Mouse (Mus musculus): Measurements from ENCODE around the gene Pbdc1. TPM values are rescaled to one million over a fixed set of nuclear protein-coding genes. Genes with fewer than 3 reads are reported as not detected.
"Not testable (repeated sequence)": the region's sequence is repeated elsewhere in the genome, so short reads cannot be mapped to it uniquely, and the experiment has no call there.

Pbdc1 gene
- total RNA-seq (2021): 10 to 100 TPM in 1 of 2 experiments, 1 to 10 TPM in 1; 8.4 to 12.3 TPM
- long read RNA-seq, experiment 1, transcript Pbdc1-201 (6 exons, 2,638 nt): major isoform, 14 of 18 reads
- long read RNA-seq, experiment 1, partial matches to known transcripts: 0 of 18 reads
- long read RNA-seq, experiment 1, other reads (novel, unspliced or antisense): 3 of 18 reads
- long read RNA-seq, experiment 2, partial matches to known transcripts: 0 of 6 reads
- long read RNA-seq, experiment 2, other reads (novel, unspliced or antisense): 3 of 6 reads

DNA sequence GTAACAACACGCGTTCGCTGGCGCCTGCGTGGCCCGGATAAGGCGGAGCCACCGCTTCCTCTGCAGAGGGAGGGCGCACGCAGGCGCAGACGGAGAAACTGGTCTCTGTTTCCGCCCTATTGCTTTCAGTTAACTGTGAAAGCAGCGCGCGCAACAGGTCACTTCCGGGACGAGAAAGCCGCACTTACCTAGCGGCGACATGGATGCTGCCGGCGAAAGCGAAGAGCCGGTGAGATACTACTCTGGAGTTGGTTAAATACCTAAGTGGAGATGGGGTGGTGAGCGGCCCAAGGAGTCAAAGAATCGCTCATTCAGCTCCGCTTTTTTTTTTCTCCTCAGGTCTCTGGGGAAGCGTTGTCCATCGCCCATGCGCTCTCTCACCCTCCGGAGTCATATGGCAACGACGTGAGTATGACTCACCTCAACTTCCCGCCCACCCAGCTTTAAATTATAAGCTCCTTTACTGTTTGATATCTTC, at the start of gene Pbdc1:
Gene Pbdc1, plus strand, starts transcription at position 142 of the 478 bp plus-strand sequence.
- peak; percentile 82 for DNase-seq

DNA sequence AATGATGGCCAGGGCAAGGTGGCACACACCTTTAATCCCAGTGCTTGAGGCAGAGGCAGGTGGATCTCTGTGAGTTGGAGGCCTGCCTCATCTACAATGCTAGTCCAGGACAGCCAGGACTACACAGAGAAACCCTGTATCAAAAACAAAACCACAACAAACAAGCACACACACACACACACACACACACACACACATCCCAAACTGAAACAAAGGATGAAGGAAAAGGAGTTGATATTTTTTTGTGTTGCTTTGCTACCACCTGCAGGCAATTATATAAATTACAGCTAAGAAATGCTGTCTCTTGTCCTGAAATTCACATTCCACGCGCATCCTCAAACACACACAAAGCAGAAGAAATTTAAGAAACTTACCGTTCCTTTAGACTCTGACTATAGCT, 41.9 kb upstream of the Pbdc1 start:
- DNase-seq: no peak

DNA sequence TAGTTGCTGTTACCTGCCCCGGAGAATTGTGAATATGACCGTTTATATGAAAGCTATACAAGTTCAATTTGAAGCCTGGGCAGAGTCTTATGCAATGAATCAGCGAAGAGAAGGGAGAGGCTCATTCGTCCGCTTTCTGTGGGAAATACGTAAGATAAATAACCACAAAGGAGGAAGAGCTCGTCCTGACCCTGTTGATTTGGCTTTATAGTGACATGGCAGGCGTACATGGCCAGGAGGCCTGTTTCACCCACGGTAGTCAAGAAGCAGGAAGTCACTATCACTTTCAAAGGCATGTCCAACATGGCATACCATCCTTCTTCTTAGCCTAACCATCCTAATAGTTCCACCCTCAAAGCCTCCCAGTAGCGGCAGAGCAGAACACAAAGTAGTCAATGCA, 15.3 kb upstream of the Pbdc1 start:
- DNase-seq: no peak

DNA sequence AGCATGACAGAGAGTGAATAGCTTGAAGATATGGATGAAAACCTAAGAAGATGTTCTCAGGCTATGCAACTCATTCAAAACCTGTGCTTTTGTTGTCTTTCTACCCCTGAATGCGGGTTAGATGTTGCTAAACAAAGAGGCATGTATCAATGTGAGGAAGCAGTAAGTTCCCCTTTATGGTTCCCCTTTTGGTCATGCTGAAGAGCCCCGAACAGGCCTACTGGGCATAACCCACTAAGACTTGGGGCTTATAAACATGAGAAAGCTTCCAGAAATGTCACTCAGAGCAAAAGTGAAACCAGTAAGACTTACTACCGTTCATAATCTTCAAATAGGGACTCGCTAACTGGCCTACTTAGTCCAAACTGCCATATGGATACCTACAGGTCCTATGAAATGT, 14.8 kb upstream of the Pbdc1 start:
- DNase-seq: no peak

DNA sequence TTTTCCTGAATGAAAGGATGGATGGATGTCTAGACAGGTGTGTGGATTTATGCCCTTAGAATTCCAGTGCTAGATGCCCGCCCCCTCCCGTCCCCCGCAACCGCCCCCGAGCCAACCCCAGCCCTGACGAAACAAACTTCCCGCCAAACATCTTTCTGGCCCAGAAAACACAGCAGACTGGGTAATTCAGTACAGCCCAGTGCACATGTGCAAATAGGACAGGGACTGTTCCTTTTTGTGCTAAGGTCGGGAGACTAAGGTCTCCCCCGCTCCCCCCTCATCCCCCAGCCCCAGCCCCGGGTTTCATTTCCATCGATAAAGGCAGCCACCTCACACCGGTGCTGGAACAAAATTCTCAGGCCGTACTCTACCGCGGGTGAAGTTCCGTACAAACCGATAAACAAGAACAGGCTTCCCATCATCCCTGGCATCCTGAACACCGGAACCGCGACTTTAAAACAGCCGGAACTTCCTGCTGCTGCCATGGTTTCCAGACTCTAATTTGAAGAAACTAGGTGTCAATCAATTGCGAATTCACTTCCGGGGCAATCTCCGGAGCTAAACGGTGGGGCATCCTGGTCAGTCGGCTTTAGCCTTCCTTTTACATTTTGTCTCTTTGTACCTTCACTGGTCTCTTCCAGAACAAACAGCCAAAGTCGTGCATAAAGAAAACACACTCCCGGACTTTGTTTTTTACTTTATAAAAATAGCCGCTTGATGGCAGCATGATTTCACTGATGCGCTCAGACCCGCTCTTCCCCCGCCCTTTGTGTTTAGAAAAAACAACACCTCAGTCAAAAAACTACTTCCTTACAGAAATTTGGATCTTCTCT, 9.7 kb upstream of the Pbdc1 start:
- peak; percentile 44 for DNase-seq

DNA sequence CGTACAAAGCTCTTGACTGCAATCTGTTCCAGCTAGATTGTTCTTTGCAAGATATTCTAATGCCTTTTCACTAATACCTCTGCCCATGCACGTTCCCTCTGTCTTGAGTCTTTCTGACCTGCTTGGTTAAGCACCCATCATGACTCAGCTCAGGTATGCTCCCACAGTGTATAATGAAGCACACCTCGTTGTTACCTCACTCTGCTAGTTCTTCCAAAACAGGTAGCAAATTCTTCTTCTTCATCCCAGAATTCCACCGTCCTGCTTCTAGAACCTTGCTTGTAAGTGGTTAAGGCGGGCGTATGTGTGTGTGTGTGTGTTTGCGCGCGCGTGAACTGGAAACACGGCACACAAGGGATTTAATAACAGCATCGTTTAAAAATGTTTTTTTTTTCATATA, 405 bp upstream of the Pbdc1 start:
- no peak for DNase-seq

DNA sequence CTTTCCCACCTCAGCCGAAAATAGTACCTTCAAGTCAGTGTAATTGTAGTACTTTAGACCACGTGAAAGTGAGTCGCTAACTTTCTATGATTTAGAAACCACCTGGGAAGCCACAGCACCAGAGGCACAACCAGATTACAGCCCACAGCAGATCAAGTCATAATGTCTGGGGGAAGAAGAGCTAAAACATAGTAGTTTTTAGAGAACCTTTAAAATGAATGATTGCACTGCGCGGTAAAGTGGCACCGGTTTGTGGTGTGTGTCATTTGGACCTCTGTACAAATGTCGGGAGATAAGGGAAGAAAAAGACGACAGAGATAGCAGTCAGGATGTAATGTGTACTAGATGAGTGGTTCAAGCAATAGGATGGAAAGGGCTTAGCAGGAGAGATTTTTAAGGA, 540 bp downstream of the Pbdc1 start:
- DNase-seq: no peak

DNA sequence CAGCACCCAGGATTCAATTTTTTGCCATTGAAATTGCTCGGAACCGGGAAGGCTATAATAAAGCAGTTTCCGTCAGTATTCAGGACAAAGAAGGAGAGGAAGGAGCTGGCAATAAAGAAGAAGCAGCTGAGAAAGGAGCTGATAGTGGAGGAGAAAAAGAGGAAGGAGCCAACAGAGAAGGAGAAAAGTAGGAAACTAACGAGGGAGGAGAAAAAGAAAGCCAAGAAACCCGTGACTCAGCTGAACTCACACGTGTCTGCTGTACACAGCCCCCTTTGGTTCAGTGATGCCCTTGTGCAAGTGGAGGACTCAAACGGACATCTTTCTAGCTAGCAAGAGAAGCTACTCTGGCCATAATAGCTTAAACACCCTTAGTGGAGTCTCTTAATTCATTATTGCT, 3.5 kb downstream of the Pbdc1 start:
- not testable (repeated sequence) for DNase-seq

DNA sequence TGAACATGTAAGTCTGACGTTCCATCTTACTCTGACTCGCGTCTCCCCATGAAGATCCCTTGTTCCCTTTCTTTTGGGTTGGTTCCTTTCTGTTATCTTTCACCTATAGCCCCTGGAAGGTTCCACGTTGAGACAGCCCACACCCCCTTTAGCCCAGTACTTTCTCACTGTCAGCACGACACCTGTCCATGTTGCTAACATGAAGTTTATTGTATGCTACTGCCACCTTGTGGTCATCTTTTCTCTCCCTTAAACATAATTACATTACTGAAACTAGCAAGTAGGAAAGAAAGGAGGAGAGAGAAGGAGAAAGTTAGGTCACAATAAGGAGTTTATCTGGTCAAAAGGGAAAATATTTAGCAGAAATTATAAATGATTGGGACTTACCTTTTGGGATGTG, 24.6 kb downstream of the Pbdc1 start:
- no peak for DNase-seq

DNA sequence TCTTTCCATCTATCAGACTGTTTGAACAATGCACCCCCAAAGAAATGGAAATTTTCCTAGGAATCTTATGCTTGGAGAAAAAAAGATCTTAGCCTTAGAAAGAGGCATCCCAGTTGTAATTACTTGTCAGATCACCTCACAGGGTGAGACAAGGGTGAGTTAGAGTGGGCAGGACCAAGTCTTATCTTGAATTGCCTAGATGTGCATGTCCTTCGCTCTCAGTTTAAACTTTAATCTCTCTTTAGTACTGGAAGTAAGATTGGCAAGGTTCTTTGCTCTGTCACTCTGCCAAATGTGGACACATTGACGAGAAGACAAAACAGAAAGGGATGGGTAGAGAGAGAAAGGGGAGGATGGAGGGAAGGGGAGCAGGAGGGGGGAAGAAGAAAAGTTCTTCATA, 35.4 kb downstream of the Pbdc1 start:
- no peak for DNase-seq

DNA sequence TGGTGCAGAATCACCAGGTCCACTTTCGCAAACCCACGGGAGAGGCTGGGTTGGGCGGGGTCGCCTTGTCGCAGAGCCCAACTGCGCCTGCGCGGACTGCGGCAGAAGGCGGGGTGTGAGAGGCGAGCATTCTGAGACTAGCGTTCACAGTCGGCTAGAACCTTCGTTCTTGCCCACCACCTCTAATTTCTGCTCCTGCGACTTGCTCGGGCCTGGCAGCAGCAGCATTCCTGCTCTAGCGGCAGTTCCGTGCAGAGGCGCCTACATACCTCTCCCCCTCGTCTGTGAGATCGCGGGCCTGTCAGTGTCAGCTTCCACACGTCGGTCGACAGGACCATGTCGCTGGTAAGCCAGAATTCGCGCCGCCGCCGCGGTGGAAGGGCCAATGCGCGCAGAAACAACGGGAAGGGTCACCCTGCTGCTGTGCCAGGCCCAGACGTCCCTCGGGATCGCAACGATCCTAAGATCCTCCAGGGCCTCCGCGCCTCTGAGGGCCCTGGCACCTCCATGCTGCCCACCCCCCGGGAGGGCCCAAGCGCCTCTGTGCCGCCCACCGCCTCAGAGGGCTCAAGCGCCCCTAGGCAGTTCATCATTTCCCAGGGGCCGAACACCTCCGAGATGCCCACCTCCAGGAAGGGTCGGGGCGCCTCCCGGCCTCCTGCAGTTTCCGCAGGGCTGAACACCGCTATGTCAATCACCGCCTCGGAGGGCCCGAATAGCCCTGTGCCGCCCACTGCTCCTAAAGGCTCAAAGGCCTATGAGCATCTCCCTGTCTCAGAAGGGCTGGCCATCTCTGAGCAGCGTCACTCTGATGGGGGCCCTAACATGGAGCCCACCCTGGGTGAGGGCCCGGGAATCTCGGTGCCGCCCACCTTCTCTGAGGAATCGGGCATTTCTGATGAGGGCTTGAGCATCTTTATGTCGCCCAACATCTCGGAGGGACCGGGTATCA, 41.0 kb downstream of the Pbdc1 start, which contains the start of gene Magee1:
Gene Magee1, plus strand, starts transcription at position 104 of the 952 bp plus-strand sequence.
- peak; percentile 59 for DNase-seq

DNA sequence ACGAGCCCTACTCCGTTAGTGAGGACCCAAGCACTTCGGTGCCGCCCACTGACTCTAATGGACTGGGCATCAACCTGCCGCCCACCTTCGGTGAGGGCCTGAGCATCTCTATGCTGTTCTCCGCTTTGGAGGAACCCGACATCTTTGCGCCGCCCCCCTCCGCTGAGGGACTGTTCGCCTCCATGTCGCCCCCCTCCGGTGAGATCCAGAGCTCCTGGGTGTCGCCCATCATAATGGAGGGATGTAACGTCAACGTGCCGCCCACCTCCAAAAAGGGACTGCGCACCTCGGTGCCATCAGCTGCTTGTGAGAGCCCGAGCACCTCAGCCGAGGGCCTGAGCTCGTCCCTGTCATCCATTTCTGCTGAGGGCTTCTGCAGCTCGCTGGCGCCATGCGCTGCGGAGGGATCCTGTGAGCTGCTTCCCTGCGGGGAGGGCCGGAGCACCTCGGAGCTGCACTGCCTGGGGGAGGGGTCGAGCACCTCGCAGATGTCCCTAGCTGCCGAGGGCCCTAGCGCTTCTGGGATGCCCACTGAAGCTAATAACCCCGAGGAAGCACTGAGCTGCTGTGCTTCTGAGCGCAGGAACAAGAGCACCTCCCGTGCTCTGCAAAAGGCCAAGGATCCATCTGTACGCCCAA, 41.8 kb downstream of the Pbdc1 start:
- DNase-seq: peak; percentile 68

DNA sequence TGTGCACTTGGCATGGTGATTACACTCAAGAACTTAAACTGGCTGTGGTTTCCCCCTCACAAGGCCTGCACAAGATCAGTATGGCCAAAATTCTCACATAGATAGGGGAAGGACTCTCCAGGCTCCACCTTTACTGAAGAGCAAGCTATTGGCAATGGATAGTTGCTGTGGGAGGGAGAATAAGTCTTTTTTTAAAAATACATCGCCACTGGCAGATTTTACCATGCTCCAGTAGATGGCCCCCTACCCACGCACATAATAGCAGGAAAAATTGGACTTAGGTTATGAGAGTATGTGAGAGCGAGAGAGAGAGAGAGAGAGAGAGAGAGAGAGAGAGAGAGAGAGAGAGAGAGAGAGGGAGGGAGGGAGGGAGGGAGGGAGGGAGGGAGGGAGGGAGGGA, 45.3 kb downstream of the Pbdc1 start:
- DNase-seq: no peak

DNA sequence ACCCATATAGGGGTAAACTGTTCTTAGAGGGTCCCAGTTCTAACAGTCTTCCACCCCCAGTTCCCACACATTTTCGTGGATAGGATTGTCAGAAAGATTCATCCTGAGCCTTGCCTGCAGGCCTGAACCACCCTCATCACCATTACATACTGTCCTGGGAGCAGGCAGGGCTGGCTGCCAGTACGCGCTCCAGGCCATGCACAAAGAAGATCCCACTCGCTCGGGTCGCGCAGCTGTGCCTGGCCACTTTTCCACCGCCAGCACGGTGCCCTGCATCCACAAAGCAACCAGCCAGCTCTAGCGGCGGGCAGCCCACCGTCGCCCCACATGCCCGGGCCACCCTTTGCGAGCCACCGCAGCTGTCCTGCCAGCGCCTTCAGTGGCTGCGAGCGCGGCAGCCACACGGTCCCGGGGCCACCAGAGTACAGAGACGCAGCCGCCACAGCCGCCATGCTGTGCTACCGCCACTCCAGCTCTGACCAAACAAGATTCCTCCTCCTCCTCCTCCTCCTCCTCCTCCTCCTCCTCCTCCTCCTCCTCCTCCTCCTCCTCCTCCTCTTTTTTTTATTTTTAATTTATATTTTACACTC, 72.4 kb downstream of the Pbdc1 start:
- peak; percentile 2 for DNase-seq

DNA sequence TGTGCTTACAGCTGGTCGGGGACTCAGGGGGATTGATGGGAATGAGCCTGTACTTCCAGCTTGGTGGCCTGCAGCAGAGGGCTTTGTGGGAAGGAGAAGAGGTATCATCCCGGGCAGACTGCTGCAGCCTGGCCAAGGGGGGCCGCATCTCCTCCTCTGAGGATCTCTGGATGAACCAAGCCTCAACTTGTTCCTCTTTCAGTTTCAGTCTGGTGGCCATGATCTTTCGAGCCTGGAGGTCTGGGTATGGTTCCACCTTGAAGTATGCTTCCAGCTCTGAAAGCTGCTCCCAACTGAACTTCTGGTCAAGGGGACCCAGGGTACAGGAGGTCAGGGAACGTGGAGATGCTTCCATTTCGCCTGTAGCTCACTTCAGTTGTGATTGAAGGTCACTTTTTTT, 85.5 kb downstream of the Pbdc1 start:
- DNase-seq: not testable (repeated sequence)

Other genes starting within 250 kb of the Pbdc1 start
- gene Magee2, start 222.5 kb upstream of the Pbdc1 start, total RNA-seq (2021): under 1 TPM; 0.19 to 0.36 TPM
- 1 to 10 TPM; 4.1 to 6.0 TPM for gene Magee1, start 40.6 kb downstream of the Pbdc1 start, total RNA-seq (2021)